15 mouse cellular contexts compared by ENCODE assay signal in the genomic region with DNA sequence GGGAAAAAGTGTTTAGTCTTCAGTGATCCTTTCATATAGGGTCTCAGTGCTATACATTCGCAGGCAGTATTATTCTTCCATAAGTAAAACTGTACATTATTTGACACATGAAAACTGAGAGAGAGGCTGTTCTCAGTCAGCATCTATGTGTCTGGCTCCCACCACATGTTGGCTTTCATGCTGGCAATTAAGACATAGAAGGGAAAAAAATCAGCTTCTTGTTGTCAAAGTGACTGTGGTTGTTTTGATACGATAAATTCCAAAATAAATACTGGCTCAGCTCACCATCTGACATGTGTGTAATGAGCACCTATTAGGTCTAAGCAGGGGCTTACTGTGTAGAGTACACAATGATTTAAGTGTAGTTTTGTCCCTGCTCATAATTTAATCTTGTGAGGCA.
DNase-seq lines count a peak whose midpoint lies in the region; ATAC-seq and TF ChIP-seq lines count a peak whose summit lies in the region.
"Had no signal": no experiment of that assay in that cellular context is flagged by ENCODE, and none has a peak within 500 bp of the region (broad histone marks: within the 10 kb centered on the region; RNA-seq: fewer than 3 reads in every experiment).

No protein-coding gene starts in this region.

- WGBS in forebrain, embryonic 14.5 days, result 72% methylated on average over 2 of the region's 2 CpGs
- 91% methylated on average over 2 of the region's 2 CpGs for WGBS in forebrain, embryonic 10.5 days
- WGBS in forebrain, embryonic 16.5 days, result 61% methylated on average over 2 of the region's 2 CpGs
- WGBS in forebrain, postnatal 0 days, result 67% methylated on average over 2 of the region's 2 CpGs
- WGBS in midbrain, embryonic 11.5 days, result 94% methylated on average over 2 of the region's 2 CpGs
- WGBS in midbrain, embryonic 13.5 days, result 96% methylated on average over 2 of the region's 2 CpGs

- DNase-seq in forebrain, embryonic 14.5 days (ENCODE audit: low spot score), result peak; percentile 53
- no peak for DNase-seq in forebrain, embryonic 10.5 days (ENCODE audit: extremely low spot score, low spot score)
- no peak for DNase-seq in forebrain, postnatal 0 days
- peak; percentile 41 for DNase-seq in midbrain, embryonic 11.5 days (ENCODE audit: low spot score, missing footprints)
- no peak for DNase-seq in testis, postnatal 14 days (ENCODE audit: low spot score)
- DNase-seq: adrenal gland, postnatal 10 days; adrenal gland, postnatal 25 days; cerebellum, adult 11-12 months; cerebellum, adult 2 months; cerebellum, adult 9-10 months; cerebellum, postnatal 25 days had no signal

- H3K9me3 ChIP-seq in forebrain, embryonic 14.5 days (replicated peaks; ENCODE audit: control insufficient read depth, low read length), result no peaks in the 10 kb centered on the region
- no peaks in the 10 kb centered on the region for H3K9me3 ChIP-seq in forebrain, embryonic 10.5 days
- no peaks in the 10 kb centered on the region for H3K9me3 ChIP-seq in forebrain, embryonic 16.5 days (ENCODE audit: control insufficient read depth, low read length)
- H3K9me3 ChIP-seq in forebrain, postnatal 0 days (ENCODE audit: low read length), result no peaks in the 10 kb centered on the region
- no peaks in the 10 kb centered on the region for H3K9me3 ChIP-seq in midbrain, embryonic 11.5 days (ENCODE audit: control insufficient read depth, low read length)
- no peaks in the 10 kb centered on the region for H3K9me3 ChIP-seq in midbrain, embryonic 13.5 days
- H3K9me3 ChIP-seq: embryonic facial prominence, embryonic 10.5 days; embryonic facial prominence, embryonic 12.5 days had no signal

- H3K36me3 ChIP-seq in forebrain, embryonic 14.5 days (ENCODE audit: control insufficient read depth, insufficient read depth, low read length), result no peaks in the 10 kb centered on the region
- H3K36me3 ChIP-seq in forebrain, embryonic 10.5 days (replicated peaks), result no peaks in the 10 kb centered on the region
- H3K36me3 ChIP-seq in forebrain, embryonic 16.5 days (ENCODE audit: control insufficient read depth, insufficient read depth), result no peaks in the 10 kb centered on the region
- H3K36me3 ChIP-seq in forebrain, postnatal 0 days (ENCODE audit: insufficient read depth), result no peaks in the 10 kb centered on the region
- H3K36me3 ChIP-seq in midbrain, embryonic 11.5 days (ENCODE audit: control insufficient read depth, insufficient read depth, low read length), result no peaks in the 10 kb centered on the region
- H3K36me3 ChIP-seq in midbrain, embryonic 13.5 days, result no peaks in the 10 kb centered on the region
- H3K36me3 ChIP-seq: embryonic facial prominence, embryonic 10.5 days; embryonic facial prominence, embryonic 12.5 days had no signal

- H3K27ac ChIP-seq in forebrain, embryonic 14.5 days (ENCODE audit: low read depth, low read length), result peak overlapping the region; percentile 39; the same call in 1 of the 2 replicates
- no peak overlapping the region for H3K27ac ChIP-seq in forebrain, embryonic 10.5 days
- peak overlapping the region; percentile 59 for H3K27ac ChIP-seq in forebrain, embryonic 16.5 days (ENCODE audit: low read length)
- H3K27ac ChIP-seq in forebrain, postnatal 0 days (ENCODE audit: low read depth, low read length), result no peak overlapping the region
- H3K27ac ChIP-seq in midbrain, embryonic 11.5 days (ENCODE audit: low read depth, low read length), result no peak overlapping the region
- no peak overlapping the region for H3K27ac ChIP-seq in midbrain, embryonic 13.5 days
- H3K27ac ChIP-seq: embryonic facial prominence, embryonic 10.5 days; embryonic facial prominence, embryonic 12.5 days had no signal

- no peak overlapping the region for H3K9ac ChIP-seq in forebrain, embryonic 14.5 days (ENCODE audit: low read length)
- H3K9ac ChIP-seq in forebrain, embryonic 16.5 days (replicated peaks; ENCODE audit: low read depth, low read length), result no peak overlapping the region
- no peak overlapping the region for H3K9ac ChIP-seq in forebrain, postnatal 0 days
- no peak overlapping the region for H3K9ac ChIP-seq in midbrain, embryonic 11.5 days (ENCODE audit: low read length)
- no peak overlapping the region for H3K9ac ChIP-seq in midbrain, embryonic 13.5 days (replicated peaks)
- H3K9ac ChIP-seq: embryonic facial prominence, embryonic 12.5 days had no signal

- ATAC-seq in forebrain, embryonic 14.5 days, result peak; percentile 15; the same call in 1 of the 2 replicates
- no peak for ATAC-seq in forebrain, embryonic 16.5 days
- ATAC-seq in forebrain, postnatal 0 days, result no peak
- no peak for ATAC-seq in midbrain, embryonic 11.5 days (ENCODE audit: low FRiP score)
- ATAC-seq in midbrain, embryonic 13.5 days, result no peak

- H3K27me3 ChIP-seq in forebrain, embryonic 14.5 days (replicated peaks; ENCODE audit: control insufficient read depth, insufficient read depth, low read length), result no peaks in the 10 kb centered on the region
- no peaks in the 10 kb centered on the region for H3K27me3 ChIP-seq in forebrain, embryonic 10.5 days (ENCODE audit: poor library complexity, severe bottlenecking)
- H3K27me3 ChIP-seq in forebrain, embryonic 16.5 days (replicated peaks; ENCODE audit: control insufficient read depth, insufficient read depth, low read length), result no peaks in the 10 kb centered on the region
- no peaks in the 10 kb centered on the region for H3K27me3 ChIP-seq in forebrain, postnatal 0 days (ENCODE audit: insufficient read depth, low read length)
- H3K27me3 ChIP-seq in midbrain, embryonic 11.5 days (ENCODE audit: control insufficient read depth, insufficient read depth, low read length), result no peaks in the 10 kb centered on the region
- no peaks in the 10 kb centered on the region for H3K27me3 ChIP-seq in midbrain, embryonic 13.5 days
- H3K27me3 ChIP-seq: embryonic facial prominence, embryonic 12.5 days had no signal

- no peak overlapping the region for H3K4me2 ChIP-seq in forebrain, embryonic 14.5 days (ENCODE audit: low read length)
- H3K4me2 ChIP-seq in forebrain, embryonic 16.5 days (ENCODE audit: low read length), result no peak overlapping the region
- H3K4me2 ChIP-seq in forebrain, postnatal 0 days (ENCODE audit: low read depth), result no peak overlapping the region
- no peak overlapping the region for H3K4me2 ChIP-seq in midbrain, embryonic 11.5 days
- no peak overlapping the region for H3K4me2 ChIP-seq in midbrain, embryonic 13.5 days (replicated peaks)
- H3K4me2 ChIP-seq: embryonic facial prominence, embryonic 12.5 days had no signal

- peaks cover 13% of the 10 kb centered on the region for H3K4me1 ChIP-seq in forebrain, embryonic 14.5 days (ENCODE audit: control insufficient read depth, insufficient read depth, low read length)
- H3K4me1 ChIP-seq in forebrain, embryonic 10.5 days, result peaks cover 25% of the 10 kb centered on the region
- H3K4me1 ChIP-seq in forebrain, embryonic 16.5 days (replicated peaks; ENCODE audit: control insufficient read depth, insufficient read depth, low read length), result peaks cover 31% of the 10 kb centered on the region
- no peaks in the 10 kb centered on the region for H3K4me1 ChIP-seq in forebrain, postnatal 0 days (ENCODE audit: insufficient read depth)
- H3K4me1 ChIP-seq in midbrain, embryonic 11.5 days (ENCODE audit: control insufficient read depth, insufficient read depth, low read length), result peaks cover 2% of the 10 kb centered on the region; the same call in 1 of the 2 replicates
- H3K4me1 ChIP-seq in midbrain, embryonic 13.5 days (replicated peaks), result peaks cover 28% of the 10 kb centered on the region
- H3K4me1 ChIP-seq: embryonic facial prominence, embryonic 12.5 days had no signal

- H3K4me3 ChIP-seq in forebrain, embryonic 14.5 days (ENCODE audit: low read depth, low read length), result no peak overlapping the region
- no peak overlapping the region for H3K4me3 ChIP-seq in forebrain, embryonic 10.5 days
- no peak overlapping the region for H3K4me3 ChIP-seq in forebrain, embryonic 16.5 days (replicated peaks; ENCODE audit: low read length)
- H3K4me3 ChIP-seq in forebrain, postnatal 0 days (ENCODE audit: low read depth, low read length), result no peak overlapping the region
- no peak overlapping the region for H3K4me3 ChIP-seq in midbrain, embryonic 11.5 days (ENCODE audit: low read depth, low read length)
- no peak overlapping the region for H3K4me3 ChIP-seq in midbrain, embryonic 13.5 days (replicated peaks)
- H3K4me3 ChIP-seq: embryonic facial prominence, embryonic 10.5 days; embryonic facial prominence, embryonic 12.5 days had no signal

- no peak for TF ChIP-seq CTCF in forebrain, postnatal 0 days (IDR thresholded peaks at IDR 0.05; ENCODE audit: low read depth)

Comparison
In these comparisons a context has a peak if more than half of its experiments do, and no peak if none do; other contexts are left out.
1. DNase-seq: peak in forebrain, embryonic 14.5 days (single experiment) and midbrain, embryonic 11.5 days (single experiment); none in forebrain, embryonic 10.5 days (single experiment), forebrain, postnatal 0 days (single experiment) and testis, postnatal 14 days (single experiment).
2. H3K27ac ChIP-seq: peak in forebrain, embryonic 14.5 days (single experiment) and forebrain, embryonic 16.5 days (single experiment); none in forebrain, embryonic 10.5 days (single experiment), forebrain, postnatal 0 days (single experiment), midbrain, embryonic 11.5 days (single experiment) and midbrain, embryonic 13.5 days (single experiment).